Mouse (Mus musculus) forebrain, embryonic 16.5 days (tissue): ENCODE measurements around the gene Aifm3. TPM values are rescaled to one million over a fixed set of nuclear protein-coding genes. Genes with fewer than 3 reads are reported as not detected.

Source experiments
- ATAC-seq: fragments of 200-750 bp; cut with Nextera tagmentation; 2 replicates; pipeline ENCODE4 v1.8.0; 2017; ENCODE audit warnings: mild to moderate bottlenecking, moderate library complexity
- H3K27ac ChIP-seq: fragments of 300-500 bp; sonication (generic); 2 replicates; pipeline ENCODE4 v1.5.1; 2014; ENCODE audit warnings: low read length, control low read depth
- H3K27me3 ChIP-seq: fragments of 300-500 bp; sonication (generic); replicated peaks from 2 replicates; pipeline ENCODE4 v1.6.1; 2014; ENCODE audit warnings: low read length; ENCODE audit not compliant: control insufficient read depth, insufficient read depth
- H3K36me3 ChIP-seq: fragments of 300-500 bp; sonication (generic); 2 replicates; pipeline ENCODE4 v1.6.1; 2014; ENCODE audit not compliant: control insufficient read depth, insufficient read depth
- H3K4me1 ChIP-seq: fragments of 300-500 bp; sonication (generic); replicated peaks from 2 replicates; pipeline ENCODE4 v1.6.1; 2014; ENCODE audit warnings: low read length; ENCODE audit not compliant: control insufficient read depth, insufficient read depth
- H3K4me2 ChIP-seq: fragments of 300-500 bp; sonication (generic); 2 replicates; pipeline ENCODE4 v1.6.1; 2014; ENCODE audit warnings: mild to moderate bottlenecking, low read length, control low read depth
- H3K4me3 ChIP-seq: fragments of 300-500 bp; sonication (generic); replicated peaks from 2 replicates; pipeline ENCODE4 v1.5.1; 2014; ENCODE audit warnings: mild to moderate bottlenecking, low read length, control low read depth
- H3K9ac ChIP-seq: fragments of 300-500 bp; sonication (generic); replicated peaks from 2 replicates; pipeline ENCODE4 v1.6.1; 2014; ENCODE audit warnings: low read depth, low read length, control low read depth
- H3K9me3 ChIP-seq: fragments of 300-500 bp; sonication (generic); 2 replicates; pipeline ENCODE4 v1.6.1; 2016; ENCODE audit warnings: low read length; ENCODE audit not compliant: control insufficient read depth
- WGBS: fragments of 180-500 bp; shearing (Covaris S2); extraction: QIAGEN DNeasy Blood & Tissue Kit; methylation state at CpG from one replicate; pipeline ENCODE4 v1.1.7; 2014; 5-methylcytosine and 5-hydroxymethylcytosine counted together
- polyA plus RNA-seq: library from polyadenylated mRNA; unstranded; fragments of >200 nt; fragmentation: Nextera tagmentation; extraction: Ambion mirVana; gene quantifications from 2 replicates; pipeline ENCODE4 v1.2.1, GENCODE M21; 2015

Gene Aifm3
- polyA plus RNA-seq, 1 experiment from 2014 or later: 12.6 TPM

DNA sequence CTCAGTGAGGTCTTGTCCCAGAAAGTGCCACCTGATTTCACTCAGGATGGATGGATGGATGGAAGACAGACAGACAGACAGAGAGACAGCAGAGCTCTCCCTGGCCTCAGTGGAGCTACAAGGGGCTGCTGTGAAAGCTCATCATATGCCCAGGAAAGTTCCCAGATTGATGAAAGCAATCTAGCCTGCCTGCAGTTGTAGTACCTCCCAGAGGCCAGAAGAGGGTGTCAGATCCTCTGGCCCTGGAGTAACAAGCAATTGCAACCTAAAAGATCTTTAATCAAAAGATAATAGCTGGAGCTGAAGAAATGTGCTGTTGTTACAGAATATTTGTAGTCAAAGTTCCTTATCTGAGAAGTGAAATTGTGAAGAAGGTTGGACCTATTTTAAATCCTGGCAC lies 15.3 kb upstream of the Aifm3 start:
- Histone ChIP-seq H3K9me3 (no peaks in the 10 kb centered on the region), H3K27me3 (no peaks in the 10 kb centered on the region), H3K9ac (no peak overlapping the region), H3K27ac (no peak overlapping the region), H3K4me2 (no peak overlapping the region), H3K4me3 (no peak overlapping the region), H3K36me3 (no peaks in the 10 kb centered on the region), H3K4me1 (peaks cover 6% of the 10 kb centered on the region; the same call in 1 of the 2 replicates)
- ATAC-seq: no peak

DNA sequence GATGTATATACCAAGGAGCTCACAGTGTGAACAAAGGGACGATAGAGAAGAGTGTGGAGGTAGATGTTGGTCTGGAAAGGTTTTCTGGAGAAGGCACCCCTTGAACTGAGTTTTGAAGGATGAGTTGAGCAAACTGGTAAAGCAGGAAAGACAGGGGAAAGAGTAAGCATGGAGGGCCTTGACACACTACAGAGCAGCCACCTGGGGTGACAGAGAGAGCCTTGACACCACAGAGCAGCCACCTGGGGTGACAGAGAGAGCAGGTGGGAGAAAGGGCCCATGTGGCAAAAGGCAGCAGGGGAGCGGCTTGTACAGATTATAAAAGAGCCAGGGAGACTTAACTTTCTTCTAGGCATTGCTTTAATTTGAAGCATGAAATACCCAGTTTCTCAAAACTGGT lies 14.7 kb upstream of the Aifm3 start:
- Histone ChIP-seq H3K4me2 (no peak overlapping the region), H3K4me1 (peaks cover 6% of the 10 kb centered on the region; the same call in 1 of the 2 replicates), H3K4me3 (no peak overlapping the region), H3K36me3 (no peaks in the 10 kb centered on the region), H3K9ac (no peak overlapping the region), H3K27me3 (no peaks in the 10 kb centered on the region), H3K27ac (no peak overlapping the region; the same call in 1 of the 2 replicates), H3K9me3 (no peaks in the 10 kb centered on the region)
- WGBS: 85% methylated on average over 2 of the region's 2 CpGs
- no peak for ATAC-seq

GRCm38 (mm10) chr16:17475326-17475725 lies 14.1 kb upstream of the Aifm3 start:
- H3K9ac ChIP-seq: no peak overlapping the region
- H3K4me3 ChIP-seq: no peak overlapping the region
- peaks cover 6% of the 10 kb centered on the region; the same call in 1 of the 2 replicates for H3K4me1 ChIP-seq
- H3K4me2 ChIP-seq: no peak overlapping the region
- no peaks in the 10 kb centered on the region for H3K27me3 ChIP-seq
- ATAC-seq: no peak
- 91% methylated on average over 4 of the region's 4 CpGs for WGBS
- H3K27ac ChIP-seq: no peak overlapping the region
- H3K9me3 ChIP-seq: no peaks in the 10 kb centered on the region
- H3K36me3 ChIP-seq: no peaks in the 10 kb centered on the region

GRCm38 (mm10) chr16:17478331-17478943 lies 11.0 kb upstream of the Aifm3 start:
- ATAC-seq: no peak
- peaks cover 4% of the 10 kb centered on the region; the same call in 1 of the 2 replicates for H3K36me3 ChIP-seq
- no peaks in the 10 kb centered on the region for H3K9me3 ChIP-seq
- WGBS: 78% methylated on average over 4 of the region's 4 CpGs
- no peak overlapping the region for H3K27ac ChIP-seq
- H3K27me3 ChIP-seq: no peaks in the 10 kb centered on the region
- H3K4me1 ChIP-seq: peaks cover 6% of the 10 kb centered on the region; the same call in 1 of the 2 replicates
- no peak overlapping the region for H3K4me2 ChIP-seq
- H3K9ac ChIP-seq: no peak overlapping the region
- no peak overlapping the region for H3K4me3 ChIP-seq

- H3K36me3 ChIP-seq: peaks cover 18% of the 10 kb centered on the region
- no peaks in the 10 kb centered on the region for H3K27me3 ChIP-seq
- H3K4me2 ChIP-seq: no peak overlapping the region
- no peaks in the 10 kb centered on the region for H3K9me3 ChIP-seq
- peaks cover 3% of the 10 kb centered on the region; the same call in 1 of the 2 replicates for H3K4me1 ChIP-seq
- no peak overlapping the region for H3K27ac ChIP-seq
- no peak overlapping the region for H3K9ac ChIP-seq
- no peak for ATAC-seq
- no peak overlapping the region for H3K4me3 ChIP-seq
- 97% methylated on average over 2 of the region's 2 CpGs for WGBS
These were observed 7.9 kb upstream of the Aifm3 start for GRCm38 (mm10) chr16:17481465-17481864.

DNA sequence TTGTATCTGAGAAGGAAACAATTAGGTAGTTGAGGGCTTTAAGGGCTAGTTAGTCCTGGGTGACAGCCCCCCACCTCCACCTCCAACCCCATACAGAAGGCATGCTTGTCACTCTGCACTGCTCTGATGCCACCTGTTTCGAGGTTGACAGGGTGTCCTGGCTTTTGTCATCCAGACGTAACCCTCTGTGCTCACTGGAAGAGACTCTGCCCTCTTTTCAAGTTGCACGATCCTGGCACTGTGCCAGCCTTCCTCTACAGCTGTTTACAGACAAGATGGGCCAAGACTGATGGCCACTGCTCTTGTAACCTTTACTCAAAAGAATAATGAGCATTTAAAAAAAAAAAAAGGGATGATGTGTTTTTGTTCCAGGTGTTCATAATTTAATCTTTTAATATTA lies 2.9 kb upstream of the Aifm3 start:
- Histone ChIP-seq H3K4me2 (no peak overlapping the region), H3K4me1 (peaks cover 9% of the 10 kb centered on the region), H3K36me3 (peaks cover 18% of the 10 kb centered on the region), H3K9me3 (no peaks in the 10 kb centered on the region), H3K27me3 (no peaks in the 10 kb centered on the region), H3K4me3 (no peak overlapping the region), H3K27ac (no peak overlapping the region), H3K9ac (no peak overlapping the region)
- ATAC-seq: no peak
- WGBS: 15% methylated on average over 3 of the region's 3 CpGs

GRCm38 (mm10) chr16:17488478-17489468 lies 638 bp upstream of the Aifm3 start:
- Histone ChIP-seq H3K27ac (no peak overlapping the region), H3K9ac (peak overlapping the region; percentile 60), H3K27me3 (no peaks in the 10 kb centered on the region), H3K9me3 (no peaks in the 10 kb centered on the region), H3K36me3 (peaks cover 12% of the 10 kb centered on the region), H3K4me2 (peak overlapping the region; percentile 82), H3K4me3 (peak overlapping the region; percentile 44), H3K4me1 (peaks cover 9% of the 10 kb centered on the region)
- 46% methylated on average over 14 of the region's 14 CpGs for WGBS
- ATAC-seq: no peak

DNA sequence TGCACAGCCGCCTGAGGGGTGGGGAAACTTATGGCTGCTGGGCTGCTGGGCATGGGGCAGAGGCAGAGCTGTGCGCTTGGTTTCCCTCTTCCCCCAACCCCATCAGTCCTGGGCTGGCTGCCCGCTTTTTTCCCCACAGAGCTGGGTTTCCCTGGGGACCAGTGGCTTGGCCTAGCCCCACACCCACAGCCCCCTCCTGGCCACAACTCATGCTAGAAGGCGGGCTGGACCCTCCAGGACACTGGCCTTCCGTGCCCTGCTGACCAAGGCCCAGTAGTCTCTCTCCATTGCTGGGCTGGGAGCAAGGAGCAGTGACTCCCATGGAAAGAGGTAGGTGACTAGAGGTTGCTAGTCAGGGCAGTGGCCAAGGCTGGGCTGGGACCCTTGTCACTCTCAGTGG lies 1.7 kb downstream of the Aifm3 start:
- Histone ChIP-seq H3K4me3 (no peak overlapping the region), H3K27ac (no peak overlapping the region), H3K9ac (no peak overlapping the region), H3K4me1 (peaks cover 10% of the 10 kb centered on the region), H3K27me3 (no peaks in the 10 kb centered on the region), H3K4me2 (no peak overlapping the region), H3K9me3 (no peaks in the 10 kb centered on the region), H3K36me3 (no peaks in the 10 kb centered on the region)
- 87% methylated on average over 5 of the region's 5 CpGs for WGBS
- no peak for ATAC-seq

GRCm38 (mm10) chr16:17491896-17492561 lies 2.6 kb downstream of the Aifm3 start:
- no peak for ATAC-seq
- WGBS: 70% methylated on average over 5 of the region's 5 CpGs
- H3K27ac ChIP-seq: no peak overlapping the region
- no peak overlapping the region for H3K4me2 ChIP-seq
- H3K9ac ChIP-seq: no peak overlapping the region
- no peaks in the 10 kb centered on the region for H3K36me3 ChIP-seq
- no peaks in the 10 kb centered on the region for H3K27me3 ChIP-seq
- H3K4me3 ChIP-seq: no peak overlapping the region
- peaks cover 19% of the 10 kb centered on the region for H3K4me1 ChIP-seq
- H3K9me3 ChIP-seq: no peaks in the 10 kb centered on the region
